Mouse (Mus musculus) heart, embryonic 10.5 days (tissue): ENCODE results near the gene Selenof. TPM values are rescaled to one million over a fixed set of nuclear protein-coding genes. Genes with fewer than 3 reads are reported as not detected.

Experiments used
- DNase-seq: peaks from one replicate; pipeline ENCODE4 v3.0.0-alpha.2; 2017; ENCODE audit warnings: low spot score
- H3K27ac ChIP-seq: fragments of 300-500 bp; sonication (generic); 2 replicates; pipeline ENCODE4 v1.5.1; 2016; ENCODE audit warnings: mild to moderate bottlenecking
- H3K27me3 ChIP-seq: fragments of 300-500 bp; sonication (generic); 2 replicates; pipeline ENCODE4 v1.6.1; 2016; ENCODE audit warnings: mild to moderate bottlenecking; ENCODE audit not compliant: poor library complexity, insufficient read depth, severe bottlenecking
- H3K36me3 ChIP-seq: fragments of 300-500 bp; sonication (generic); 2 replicates; pipeline ENCODE4 v1.6.1; 2016; ENCODE audit warnings: mild to moderate bottlenecking, moderate library complexity
- H3K4me1 ChIP-seq: fragments of 300-500 bp; sonication (generic); 2 replicates; pipeline ENCODE4 v1.6.1; 2016; ENCODE audit warnings: mild to moderate bottlenecking
- H3K4me3 ChIP-seq: fragments of 300-500 bp; sonication (generic); 2 replicates; pipeline ENCODE4 v1.5.1; 2016; ENCODE audit warnings: mild to moderate bottlenecking, moderate library complexity
- H3K9me3 ChIP-seq: fragments of 300-500 bp; sonication (generic); 2 replicates; pipeline ENCODE4 v1.6.1; 2016; ENCODE audit warnings: mild to moderate bottlenecking, moderate library complexity
- WGBS: fragments of 180-500 bp; shearing (Covaris S2); methylation state at CpG from one replicate; pipeline ENCODE4 v1.1.7; 2016; 5-methylcytosine and 5-hydroxymethylcytosine counted together
- polyA plus RNA-seq: library from polyadenylated mRNA; unstranded; fragments of >200 nt; fragmentation: Nextera tagmentation; extraction: Ambion mirVana; gene quantifications from 2 replicates; pipeline ENCODE4 v1.2.1, GENCODE M21; 2016

The Selenof gene
- 459 and 498 TPM in 2 replicates for polyA plus RNA-seq

GRCm38 (mm10) chr3:144570047-144570815 is at the start of gene Selenof, which contains the start of gene Hs2st1:
TSS of gene Selenof (plus strand) at chr3:144570304.
TSS of gene Hs2st1 (minus strand) at chr3:144570181.
- under 1% methylated on average over 66 of the region's 69 CpGs for WGBS
- peaks cover 17% of the 10 kb centered on the region for H3K36me3 ChIP-seq
- H3K27me3 ChIP-seq: no peaks in the 10 kb centered on the region
- DNase-seq: peak; percentile 100
- H3K27ac ChIP-seq: peak within 1 kb of the TSS; percentile 98
- H3K9me3 ChIP-seq: no peaks in the 10 kb centered on the region
- peak within 1 kb of the TSS; percentile 91 for H3K4me3 ChIP-seq
- H3K4me1 ChIP-seq: peaks cover 32% of the 10 kb centered on the region

GRCm38 (mm10) chr3:144527918-144528317 is 42.2 kb upstream of the Selenof start:
- Histone ChIP-seq H3K4me3 (no peak overlapping the region), H3K9me3 (no peaks in the 10 kb centered on the region), H3K27ac (no peak overlapping the region), H3K4me1 (peaks cover 6% of the 10 kb centered on the region; the same call in 1 of the 2 replicates), H3K36me3 (no peaks in the 10 kb centered on the region), H3K27me3 (no peaks in the 10 kb centered on the region)
- no peak for DNase-seq
- 83% methylated on average over 7 of the region's 7 CpGs for whole genome bisulfite sequencing

GRCm38 (mm10) chr3:144531023-144531422 is 39.1 kb upstream of the Selenof start:
- Histone ChIP-seq H3K27me3 (no peaks in the 10 kb centered on the region), H3K27ac (no peak overlapping the region), H3K4me3 (no peak overlapping the region), H3K36me3 (no peaks in the 10 kb centered on the region), H3K9me3 (no peaks in the 10 kb centered on the region), H3K4me1 (peaks cover 11% of the 10 kb centered on the region)
- DNase-seq: no peak
- WGBS: 57% methylated on average over 5 of the region's 5 CpGs

- WGBS: 90% methylated on average over 4 of the region's 4 CpGs
- Histone ChIP-seq H3K36me3 (no peaks in the 10 kb centered on the region), H3K4me3 (no peak overlapping the region), H3K27ac (no peak overlapping the region), H3K27me3 (no peaks in the 10 kb centered on the region), H3K4me1 (peaks cover 22% of the 10 kb centered on the region), H3K9me3 (no peaks in the 10 kb centered on the region)
- DNase-seq: no peak
These were observed 35.0 kb upstream of the Selenof start for GRCm38 (mm10) chr3:144535056-144535455.

- 80% methylated on average over 7 of the region's 7 CpGs for WGBS
- Histone ChIP-seq H3K27me3 (no peaks in the 10 kb centered on the region), H3K4me3 (no peak overlapping the region), H3K27ac (no peak overlapping the region), H3K4me1 (peaks cover 28% of the 10 kb centered on the region), H3K9me3 (no peaks in the 10 kb centered on the region), H3K36me3 (no peaks in the 10 kb centered on the region)
- no peak for DNase-seq
These were observed 32.8 kb upstream of the Selenof start for GRCm38 (mm10) chr3:144537078-144537855.

GRCm38 (mm10) chr3:144539051-144539450 is 31.1 kb upstream of the Selenof start:
- H3K4me3 ChIP-seq: no peak overlapping the region
- H3K27me3 ChIP-seq: no peaks in the 10 kb centered on the region
- H3K4me1 ChIP-seq: peaks cover 25% of the 10 kb centered on the region
- no peaks in the 10 kb centered on the region for H3K36me3 ChIP-seq
- 78% methylated on average over 3 of the region's 3 CpGs for WGBS
- no peak overlapping the region for H3K27ac ChIP-seq
- no peak for DNase-seq
- H3K9me3 ChIP-seq: no peaks in the 10 kb centered on the region

GRCm38 (mm10) chr3:144540805-144541204 is 29.3 kb upstream of the Selenof start:
- Histone ChIP-seq H3K27ac (no peak overlapping the region), H3K9me3 (no peaks in the 10 kb centered on the region), H3K27me3 (no peaks in the 10 kb centered on the region), H3K36me3 (no peaks in the 10 kb centered on the region), H3K4me1 (peaks cover 25% of the 10 kb centered on the region), H3K4me3 (no peak overlapping the region)
- no peak for DNase-seq
- WGBS: 79% methylated on average over 3 of the region's 3 CpGs

GRCm38 (mm10) chr3:144541906-144542438 is 28.1 kb upstream of the Selenof start:
- Histone ChIP-seq H3K27ac (no peak overlapping the region), H3K9me3 (no peaks in the 10 kb centered on the region), H3K4me3 (no peak overlapping the region), H3K27me3 (no peaks in the 10 kb centered on the region), H3K36me3 (no peaks in the 10 kb centered on the region), H3K4me1 (peaks cover 28% of the 10 kb centered on the region)
- WGBS: 78% methylated on average over 6 of the region's 6 CpGs
- no peak for DNase-seq

- H3K4me3 ChIP-seq: no peak overlapping the region
- DNase-seq: no peak
- no peak overlapping the region for H3K27ac ChIP-seq
- WGBS: 94% methylated on average over 7 of the region's 7 CpGs
- peaks cover 12% of the 10 kb centered on the region; the same call in 1 of the 2 replicates for H3K4me1 ChIP-seq
- no peaks in the 10 kb centered on the region for H3K36me3 ChIP-seq
- H3K27me3 ChIP-seq: no peaks in the 10 kb centered on the region
- no peaks in the 10 kb centered on the region for H3K9me3 ChIP-seq
These were observed 25.0 kb upstream of the Selenof start for GRCm38 (mm10) chr3:144545152-144545551.

GRCm38 (mm10) chr3:144545832-144546231 is 24.3 kb upstream of the Selenof start:
- H3K36me3 ChIP-seq: no peaks in the 10 kb centered on the region
- H3K4me3 ChIP-seq: no peak overlapping the region
- H3K27ac ChIP-seq: no peak overlapping the region
- peaks cover 12% of the 10 kb centered on the region; the same call in 1 of the 2 replicates for H3K4me1 ChIP-seq
- no peaks in the 10 kb centered on the region for H3K9me3 ChIP-seq
- WGBS: 69% methylated on average over 4 of the region's 4 CpGs
- DNase-seq: no peak
- H3K27me3 ChIP-seq: no peaks in the 10 kb centered on the region

- H3K4me1 ChIP-seq: peaks cover 12% of the 10 kb centered on the region; the same call in 1 of the 2 replicates
- H3K36me3 ChIP-seq: no peaks in the 10 kb centered on the region
- H3K9me3 ChIP-seq: no peaks in the 10 kb centered on the region
- no peak for DNase-seq
- H3K27me3 ChIP-seq: no peaks in the 10 kb centered on the region
- 62% methylated on average over 4 of the region's 4 CpGs for WGBS
- no peak overlapping the region for H3K27ac ChIP-seq
- no peak overlapping the region for H3K4me3 ChIP-seq
These were observed 23.6 kb upstream of the Selenof start for GRCm38 (mm10) chr3:144546490-144546889.

- Histone ChIP-seq H3K27ac (no peak overlapping the region), H3K9me3 (no peaks in the 10 kb centered on the region), H3K4me1 (peaks cover 4% of the 10 kb centered on the region; the same call in 1 of the 2 replicates), H3K4me3 (no peak overlapping the region), H3K36me3 (no peaks in the 10 kb centered on the region), H3K27me3 (no peaks in the 10 kb centered on the region)
- WGBS: 92% methylated on average over 7 of the region's 7 CpGs
- DNase-seq: no peak
These were observed 21.8 kb upstream of the Selenof start for GRCm38 (mm10) chr3:144548186-144548845.
